Mouse (Mus musculus): ENCODE results near the gene Gm28048. TPM values are rescaled to one million over a fixed set of nuclear protein-coding genes. Genes with fewer than 3 reads are reported as not detected.

Gene Gm28048
- total and polyA plus RNA-seq, 3 experiments: 2.1 to 7.0 (median 5.2) TPM

DNA sequence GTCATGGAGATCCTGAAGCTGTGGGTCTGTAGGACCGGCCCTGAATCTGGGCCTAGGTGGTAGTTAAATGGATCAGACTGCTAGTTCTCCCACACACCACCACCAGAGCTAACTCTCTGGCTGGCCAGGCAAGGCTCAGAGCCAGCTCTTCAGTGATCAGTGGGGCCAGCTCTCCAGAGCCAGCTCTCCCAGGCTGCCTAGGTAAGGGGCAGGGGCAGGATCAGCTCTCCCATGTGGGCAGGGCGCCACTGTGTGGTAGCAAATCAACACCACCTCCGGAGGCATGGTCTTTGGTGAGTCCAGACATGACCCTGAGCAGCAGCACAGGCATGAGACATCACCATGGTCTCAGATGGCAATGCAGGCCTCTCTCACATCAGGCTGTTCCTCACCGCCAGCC lies 25.1 kb downstream of the Gm28048 start:
- peak; percentile 61 to 72 for DNase-seq
- no peak overlapping the region for H3K9ac ChIP-seq (ENCODE audit: low read depth, low read length)
- no peaks in the 10 kb centered on the region; the same call in 1 of the 2 replicates for H3K36me3 ChIP-seq (ENCODE audit: control insufficient read depth, insufficient read depth, low read length)
- no peak overlapping the region for H3K4me3 ChIP-seq
- WGBS: 56% methylated on average over 4 of the region's 4 CpGs
- intact Hi-C loops (cut with DNase I): loop anchor here (1.0 to 5.0 kb wide), 4 partner anchors 96 to 730 kb away; partner anchors contain the start of gene B3gnt2
- TF ChIP-seq POLR2A (IDR thresholded peaks at IDR 0.05; ENCODE audit: insufficient read depth, low read depth, low read length): no peak
- TF ChIP-seq CTCF (IDR thresholded peaks at IDR 0.05): peak; percentile 71
- 0 out of 2 replicates have a peak, but pooled peaks have one; percentile 60 for TF ChIP-seq EP300 (IDR thresholded peaks at IDR 0.05; ENCODE audit: insufficient read depth, low read depth, low read length)
- H3K79me2 ChIP-seq (replicated peaks; ENCODE audit: control insufficient read depth, insufficient read depth, low read length): 0 out of 2 replicates have a peak, but pooled peaks cover 2% of the 10 kb centered on the region
- peaks cover 2% of the 10 kb centered on the region for H3K4me1 ChIP-seq (ENCODE audit: control insufficient read depth, insufficient read depth, low read length)
- H3K27me3 ChIP-seq (ENCODE audit: control insufficient read depth, insufficient read depth, low read length): no peaks in the 10 kb centered on the region
- no peak overlapping the region for H3K27ac ChIP-seq

GRCm38 (mm10) chr11:22956346-22956745 lies 25.5 kb downstream of the Gm28048 start:
- Histone ChIP-seq H3K27ac (no peak overlapping the region), H3K9ac (ENCODE audit: low read depth, low read length) (no peak overlapping the region), H3K79me2 (replicated peaks; ENCODE audit: control insufficient read depth, insufficient read depth, low read length) (0 out of 2 replicates have a peak, but pooled peaks cover 2% of the 10 kb centered on the region), H3K36me3 (ENCODE audit: control insufficient read depth, insufficient read depth, low read length) (no peaks in the 10 kb centered on the region; the same call in 1 of the 2 replicates), H3K4me1 (ENCODE audit: control insufficient read depth, insufficient read depth, low read length) (peaks cover 2% of the 10 kb centered on the region), H3K27me3 (ENCODE audit: control insufficient read depth, insufficient read depth, low read length) (no peaks in the 10 kb centered on the region), H3K4me3 (no peak overlapping the region)
- no peak for DNase-seq
- TF ChIP-seq EP300 (IDR thresholded peaks at IDR 0.05; ENCODE audit: insufficient read depth, low read depth, low read length): no peak
- no peak for TF ChIP-seq CTCF (IDR thresholded peaks at IDR 0.05)
- TF ChIP-seq POLR2A (IDR thresholded peaks at IDR 0.05; ENCODE audit: insufficient read depth, low read depth, low read length): no peak
- 90% methylated on average over 6 of the region's 6 CpGs for WGBS
- intact Hi-C loops (cut with DNase I): loop anchor here (2.0 to 5.0 kb wide), 2 partner anchors 96 to 729 kb away; partner anchors contain the start of gene B3gnt2

- intact Hi-C loops (cut with DNase I): no loop called here
- Histone ChIP-seq H3K79me2 (replicated peaks; ENCODE audit: control insufficient read depth, insufficient read depth, low read length) (no peaks in the 10 kb centered on the region), H3K9ac (ENCODE audit: low read depth, low read length) (no peak overlapping the region), H3K4me3 (no peak overlapping the region), H3K27me3 (ENCODE audit: control insufficient read depth, insufficient read depth, low read length) (no peaks in the 10 kb centered on the region), H3K27ac (no peak overlapping the region), H3K36me3 (ENCODE audit: control insufficient read depth, insufficient read depth, low read length) (no peaks in the 10 kb centered on the region; the same call in 1 of the 2 replicates), H3K4me1 (ENCODE audit: control insufficient read depth, insufficient read depth, low read length) (no peaks in the 10 kb centered on the region)
- no peak for DNase-seq
- TF ChIP-seq POLR2A (IDR thresholded peaks at IDR 0.05; ENCODE audit: insufficient read depth, low read depth, low read length) (no peak), CTCF (IDR thresholded peaks at IDR 0.05) (no peak), EP300 (IDR thresholded peaks at IDR 0.05; ENCODE audit: insufficient read depth, low read depth, low read length) (no peak)
- WGBS: 80% methylated on average over 7 of the region's 7 CpGs
Measured at GRCm38 (mm10) chr11:22952668-22953067, 29.2 kb downstream of the Gm28048 start.

GRCm38 (mm10) chr11:22950131-22950530 lies 31.8 kb downstream of the Gm28048 start:
- Histone ChIP-seq H3K4me3 (no peak overlapping the region), H3K27me3 (ENCODE audit: control insufficient read depth, insufficient read depth, low read length) (no peaks in the 10 kb centered on the region), H3K36me3 (ENCODE audit: control insufficient read depth, insufficient read depth, low read length) (no peaks in the 10 kb centered on the region; the same call in 1 of the 2 replicates), H3K27ac (no peak overlapping the region), H3K4me1 (ENCODE audit: control insufficient read depth, insufficient read depth, low read length) (no peaks in the 10 kb centered on the region), H3K79me2 (replicated peaks; ENCODE audit: control insufficient read depth, insufficient read depth, low read length) (no peaks in the 10 kb centered on the region), H3K9ac (ENCODE audit: low read depth, low read length) (no peak overlapping the region)
- DNase-seq: no peak
- no peak for TF ChIP-seq CTCF (IDR thresholded peaks at IDR 0.05)
- no peak for TF ChIP-seq POLR2A (IDR thresholded peaks at IDR 0.05; ENCODE audit: insufficient read depth, low read depth, low read length)
- no peak for TF ChIP-seq EP300 (IDR thresholded peaks at IDR 0.05; ENCODE audit: insufficient read depth, low read depth, low read length)
- intact Hi-C loops (cut with DNase I): no loop called here
- 93% methylated on average over 6 of the region's 6 CpGs for WGBS

DNA sequence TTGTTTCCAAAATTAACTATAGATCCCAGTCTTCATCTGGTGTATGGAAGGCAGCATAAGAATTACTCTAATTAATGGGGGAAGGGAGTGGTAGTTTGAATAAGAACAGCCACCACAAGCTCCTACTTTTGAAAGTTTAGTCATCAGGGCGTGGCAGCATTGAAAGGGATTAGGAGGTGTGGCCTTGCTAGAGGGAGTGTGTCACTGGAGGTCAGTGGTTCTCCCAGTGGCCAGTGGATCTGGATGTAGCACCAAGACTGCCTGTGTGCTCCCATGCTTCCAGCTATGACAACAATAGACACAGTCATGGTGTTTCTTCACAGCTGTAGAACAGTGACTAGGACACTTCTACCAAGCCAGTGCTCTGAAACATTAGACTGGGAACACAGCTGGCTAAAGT lies 32.8 kb downstream of the Gm28048 start:
- no peak for TF ChIP-seq POLR2A (IDR thresholded peaks at IDR 0.05; ENCODE audit: insufficient read depth, low read depth, low read length)
- TF ChIP-seq CTCF (IDR thresholded peaks at IDR 0.05): no peak
- no peak for TF ChIP-seq EP300 (IDR thresholded peaks at IDR 0.05; ENCODE audit: insufficient read depth, low read depth, low read length)
- H3K36me3 ChIP-seq (ENCODE audit: control insufficient read depth, insufficient read depth, low read length): no peaks in the 10 kb centered on the region; the same call in 1 of the 2 replicates
- WGBS: 97% methylated on average over 1 of the region's 1 CpGs
- H3K9ac ChIP-seq (ENCODE audit: low read depth, low read length): no peak overlapping the region
- no peaks in the 10 kb centered on the region for H3K27me3 ChIP-seq (ENCODE audit: control insufficient read depth, insufficient read depth, low read length)
- no peak for DNase-seq
- no peak overlapping the region for H3K27ac ChIP-seq
- no peaks in the 10 kb centered on the region for H3K79me2 ChIP-seq (replicated peaks; ENCODE audit: control insufficient read depth, insufficient read depth, low read length)
- intact Hi-C loops (cut with DNase I): no loop called here
- H3K4me1 ChIP-seq (ENCODE audit: control insufficient read depth, insufficient read depth, low read length): no peaks in the 10 kb centered on the region
- no peak overlapping the region for H3K4me3 ChIP-seq

DNA sequence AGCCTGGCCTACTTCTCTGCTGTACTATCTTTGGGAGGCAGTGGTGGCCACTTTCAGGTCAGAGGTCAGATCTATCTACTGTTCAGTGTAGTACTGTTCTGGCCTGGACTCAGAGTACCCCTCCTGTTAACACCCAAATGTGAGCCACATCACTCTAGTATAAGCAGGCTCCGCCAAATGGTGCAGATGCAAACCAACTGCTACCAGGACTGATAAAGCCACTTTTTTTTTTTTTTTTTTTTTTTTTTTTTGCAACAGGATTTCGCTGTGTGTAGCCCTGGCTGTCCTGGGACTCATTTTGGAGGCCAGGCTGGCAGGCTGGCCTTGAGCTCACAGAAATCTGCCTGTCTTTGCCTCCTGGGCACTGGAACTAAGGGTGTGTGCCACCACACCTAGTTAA lies 42.9 kb downstream of the Gm28048 start:
- no peaks in the 10 kb centered on the region for H3K27me3 ChIP-seq (ENCODE audit: control insufficient read depth, insufficient read depth, low read length)
- intact Hi-C loops (cut with DNase I): no loop called here
- no peak overlapping the region for H3K27ac ChIP-seq
- no peak for DNase-seq
- no peaks in the 10 kb centered on the region for H3K79me2 ChIP-seq (replicated peaks; ENCODE audit: control insufficient read depth, insufficient read depth, low read length)
- H3K9ac ChIP-seq (ENCODE audit: low read depth, low read length): no peak overlapping the region
- WGBS: 74% methylated on average over 2 of the region's 2 CpGs
- H3K36me3 ChIP-seq (ENCODE audit: control insufficient read depth, insufficient read depth, low read length): no peaks in the 10 kb centered on the region
- TF ChIP-seq EP300 (IDR thresholded peaks at IDR 0.05; ENCODE audit: insufficient read depth, low read depth, low read length) (no peak), POLR2A (IDR thresholded peaks at IDR 0.05; ENCODE audit: insufficient read depth, low read depth, low read length) (no peak), CTCF (IDR thresholded peaks at IDR 0.05) (no peak)
- H3K4me3 ChIP-seq: no peak overlapping the region
- H3K4me1 ChIP-seq (ENCODE audit: control insufficient read depth, insufficient read depth, low read length): no peaks in the 10 kb centered on the region
